Mouse (Mus musculus) ES-Bruce4 (cell line): Measurements from ENCODE around the gene Rnls.

Experiments
- CTCF ChIP-seq: IDR thresholded peaks from one replicate; pipeline ENCODE4 v1.8.1; 2011; ENCODE audit warnings: low read depth, low read length
- EP300 ChIP-seq: IDR thresholded peaks from 2 replicates; pipeline ENCODE4 v1.6.1; 2011; ENCODE audit warnings: low read depth, low read length; ENCODE audit not compliant: insufficient read depth

DNA sequence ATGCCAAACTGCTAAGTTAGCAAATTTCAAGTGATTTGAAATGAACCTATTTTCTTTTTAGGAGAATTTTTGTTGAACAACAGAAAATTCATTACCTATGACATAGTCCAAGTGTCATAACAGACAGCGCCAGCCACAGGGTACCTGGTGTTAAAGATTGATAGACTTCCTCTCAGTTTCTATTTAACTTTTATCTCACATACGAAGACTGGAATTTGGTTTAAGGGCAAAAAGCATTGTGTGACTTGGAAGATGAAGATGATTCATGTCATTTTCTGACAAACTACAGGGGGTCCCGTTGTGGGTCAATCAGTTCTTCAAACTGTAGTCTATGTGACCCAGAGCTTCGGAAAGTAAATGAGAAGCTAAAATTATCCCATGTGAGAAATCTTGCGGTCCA, 254.8 kb downstream of the Rnls start:
- no peak for TF ChIP-seq CTCF
- no peak for TF ChIP-seq EP300
